Mouse (Mus musculus): ENCODE results near the gene Olfr1198.

Gene Olfr1198

GRCm38 (mm10) chr2:88751270-88751669 lies at the start of gene Olfr1198:
Gene Olfr1198, minus strand, starts transcription at chr2:88751370.
- no peak for DNase-seq (ENCODE audit: inconsistent ontology term)

- DNase-seq (ENCODE audit: inconsistent ontology term) = no peak
These were observed 41.6 kb upstream of the Olfr1198 start, which contains the start of gene Olfr1201 for GRCm38 (mm10) chr2:88792736-88793135. Gene Olfr1201, plus strand, starts transcription at chr2:88793036.

- no peak for DNase-seq (ENCODE audit: inconsistent ontology term)
These were observed 19.2 kb upstream of the Olfr1198 start, which contains the start of gene Olfr1200 for GRCm38 (mm10) chr2:88770388-88770787. Gene Olfr1200, minus strand, starts transcription at chr2:88770488.

GRCm38 (mm10) chr2:88760369-88760768 lies 9.2 kb upstream of the Olfr1198 start, which contains the start of gene Olfr1199:
Gene Olfr1199, minus strand, starts transcription at chr2:88760469.
- no peak for DNase-seq (ENCODE audit: inconsistent ontology term)

- DNase-seq (ENCODE audit: inconsistent ontology term) = no peak
These were observed 7.8 kb downstream of the Olfr1198 start for GRCm38 (mm10) chr2:88743379-88743778.

DNA sequence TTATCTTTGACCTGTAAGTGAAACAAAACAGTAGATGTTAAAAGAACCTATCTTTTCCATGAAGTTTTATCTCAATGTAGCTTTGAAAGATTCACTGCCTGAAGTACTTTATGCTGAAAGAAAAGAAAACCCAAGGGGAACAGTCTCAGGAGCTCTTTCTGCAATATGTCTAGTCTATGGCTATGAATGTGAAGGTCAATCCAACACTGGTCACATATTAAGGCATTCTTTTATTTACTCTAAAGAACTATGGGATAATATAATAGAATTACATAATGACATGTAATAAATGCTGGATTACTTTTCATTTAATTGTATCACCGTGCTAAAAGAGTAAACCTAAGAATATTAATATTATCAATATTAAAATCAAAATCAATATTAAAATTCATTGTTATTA lies 18.9 kb downstream of the Olfr1198 start, which contains the start of gene Olfr1197:
Gene Olfr1197, minus strand, starts transcription at position 101 of the 400 bp plus-strand sequence.
- DNase-seq (ENCODE audit: inconsistent ontology term) = no peak

DNA sequence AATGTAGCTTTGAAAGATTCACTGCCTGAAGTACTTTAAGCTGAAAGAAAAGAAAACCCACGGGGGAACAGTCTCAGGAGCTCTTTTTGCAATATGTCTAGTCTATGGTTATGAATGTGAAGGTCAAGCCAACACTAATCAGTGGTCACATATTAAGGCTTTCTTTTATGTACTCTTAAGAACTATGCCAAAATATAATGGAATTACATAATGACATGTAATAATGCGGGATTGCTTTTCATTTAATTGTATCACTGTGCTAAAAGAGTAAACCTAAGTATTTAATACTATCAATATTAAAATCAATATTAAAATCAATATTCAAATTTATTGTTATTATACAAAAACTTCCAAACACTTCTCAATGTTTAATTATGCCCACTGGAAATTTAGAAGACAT lies 46.7 kb downstream of the Olfr1198 start, which contains the start of gene Olfr1196:
Gene Olfr1196, minus strand, starts transcription at position 101 of the 400 bp plus-strand sequence.
- DNase-seq (ENCODE audit: inconsistent ontology term) = no peak
